Mouse (Mus musculus) kidney, adult 2 months (tissue): ENCODE measurements around the gene Tekt2.

Source experiments
- CTCF ChIP-seq: fragments of 200-500 bp; conservative IDR thresholded peaks from 2 replicates; pipeline ENCODE4 v1.5.1; 2011; ENCODE audit warnings: low read depth, mild to moderate bottlenecking, control low read depth, low read length, moderate library complexity, mixed read lengths; ENCODE audit not compliant: insufficient read depth, insufficient read length
- POLR2A ChIP-seq: fragments of 200-500 bp; IDR thresholded peaks from one replicate; pipeline ENCODE4 v1.6.1; 2011; ENCODE audit warnings: low read depth, low read length, control low read depth

GRCm38 (mm10) chr4:126278565-126278915 is 46.9 kb downstream of the Tekt2 start:
- TF ChIP-seq CTCF (no peak), POLR2A (no peak)
